Mouse (Mus musculus) cerebellum, postnatal 10 days (tissue): ENCODE results near the gene Fam102a.
"Not testable (repeated sequence)": the region's sequence is repeated elsewhere in the genome, so short reads cannot be mapped to it uniquely, and the experiment has no call there.

Source experiments
- DNase-seq, 2 experiments: peaks; one replicate each; pipeline ENCODE4 v3.0.0; 2021; ENCODE audit warnings: mixed read lengths in 2 of 2

Gene Fam102a

DNA sequence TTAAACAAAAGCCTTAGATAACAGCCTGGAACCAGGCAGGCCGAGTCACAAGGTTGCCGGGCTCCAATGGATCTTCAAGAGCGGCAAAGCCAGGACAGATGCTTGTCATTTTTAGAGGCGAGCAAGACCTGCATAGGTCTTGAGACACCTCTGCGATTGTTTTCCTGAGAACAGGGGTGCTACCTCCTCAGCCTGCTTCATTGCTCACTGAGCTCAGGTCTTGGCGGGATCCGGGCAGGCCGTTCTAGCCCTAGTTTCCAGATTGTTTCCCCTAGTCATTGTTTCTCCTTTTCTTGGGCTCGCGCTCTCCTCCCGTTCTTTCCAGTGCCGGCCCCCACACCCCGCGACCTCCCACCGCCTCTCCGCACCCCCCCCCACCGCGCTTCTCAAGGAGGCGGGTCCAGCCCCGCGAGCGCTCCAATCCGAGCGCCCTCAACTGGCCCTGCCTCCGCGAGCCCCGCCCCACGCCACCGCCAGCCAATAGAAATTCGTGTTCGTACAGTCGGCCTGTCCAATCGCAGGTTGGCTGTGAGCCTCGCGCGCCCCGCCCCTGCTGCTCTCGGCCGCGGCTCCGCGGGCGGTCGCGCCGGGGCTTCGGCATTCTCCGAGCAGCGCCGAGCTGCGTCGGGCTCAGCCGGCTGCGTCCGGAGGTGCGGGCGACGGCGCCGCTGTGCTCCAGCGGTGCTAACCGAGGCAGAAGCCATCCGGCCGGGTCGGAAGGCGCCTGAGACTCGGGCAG, at the start of gene Fam102a:
Gene Fam102a, plus strand, starts transcription at position 600 of the 739 bp plus-strand sequence.
- peak; percentile 100 for DNase-seq

- DNase-seq: no peak
Measured at GRCm38 (mm10) chr2:32485751-32486150, 49.4 kb upstream of the Fam102a start.

DNA sequence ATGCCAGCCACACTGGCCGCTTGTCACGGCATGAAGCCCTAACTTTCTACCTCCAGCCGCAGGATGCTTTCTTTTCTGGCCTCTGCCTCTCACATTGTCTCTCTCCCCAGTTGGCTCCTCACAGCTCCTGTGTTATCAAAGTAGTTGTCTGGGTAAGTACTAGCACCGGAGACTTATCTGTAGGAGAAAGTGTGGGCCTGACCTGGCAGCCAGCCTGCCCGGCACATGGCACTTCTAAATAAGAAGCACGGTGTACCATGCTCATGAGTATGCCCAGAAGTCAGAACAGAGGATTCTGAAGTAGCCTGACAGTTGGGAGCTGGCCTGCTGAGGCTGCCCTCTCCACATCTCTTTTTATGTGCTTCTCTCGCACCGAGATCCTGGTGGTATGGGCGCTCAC, 49.0 kb upstream of the Fam102a start:
- no peak for DNase-seq

DNA sequence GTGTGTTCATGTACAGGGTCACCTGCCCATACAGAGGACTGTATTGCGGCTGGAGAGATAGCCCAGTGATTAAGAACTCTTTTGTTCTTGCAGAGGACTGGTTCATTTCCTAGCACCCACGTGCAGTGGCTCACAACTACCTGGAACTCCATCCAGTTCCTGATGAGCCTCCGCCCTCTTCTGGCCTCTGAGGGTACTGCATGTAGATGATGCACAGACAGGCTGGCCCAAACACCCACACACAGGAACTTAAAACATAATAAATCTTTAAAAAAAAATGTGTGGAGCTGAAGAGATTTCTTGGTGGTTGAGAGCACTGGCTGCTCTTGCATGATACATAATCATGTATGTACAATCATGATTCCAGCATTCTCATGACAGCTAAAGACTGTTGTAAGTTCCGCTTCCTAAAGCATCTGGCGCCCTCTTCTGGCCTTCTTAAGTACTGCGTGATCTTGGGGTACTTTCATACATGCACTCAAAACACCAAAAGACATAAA, 48.0 kb upstream of the Fam102a start:
- peak; percentile 96 to 98 for DNase-seq

- peak; percentile 88 to 93 for DNase-seq
Measured at GRCm38 (mm10) chr2:32488679-32489078, 46.5 kb upstream of the Fam102a start.

GRCm38 (mm10) chr2:32490730-32491129, 44.4 kb upstream of the Fam102a start:
- not testable (repeated sequence) for DNase-seq

- DNase-seq: no peak
Measured at GRCm38 (mm10) chr2:32492661-32493060, 42.5 kb upstream of the Fam102a start.

GRCm38 (mm10) chr2:32493301-32493701, 41.8 kb upstream of the Fam102a start:
- no peak for DNase-seq

GRCm38 (mm10) chr2:32494522-32494921, 40.6 kb upstream of the Fam102a start:
- no peak for DNase-seq

GRCm38 (mm10) chr2:32495185-32495726, 39.9 kb upstream of the Fam102a start:
- no peak for DNase-seq

- DNase-seq: no peak
Measured at GRCm38 (mm10) chr2:32496190-32496589, 38.9 kb upstream of the Fam102a start.

- no peak for DNase-seq
Measured at GRCm38 (mm10) chr2:32499365-32499764, 35.8 kb upstream of the Fam102a start.

DNA sequence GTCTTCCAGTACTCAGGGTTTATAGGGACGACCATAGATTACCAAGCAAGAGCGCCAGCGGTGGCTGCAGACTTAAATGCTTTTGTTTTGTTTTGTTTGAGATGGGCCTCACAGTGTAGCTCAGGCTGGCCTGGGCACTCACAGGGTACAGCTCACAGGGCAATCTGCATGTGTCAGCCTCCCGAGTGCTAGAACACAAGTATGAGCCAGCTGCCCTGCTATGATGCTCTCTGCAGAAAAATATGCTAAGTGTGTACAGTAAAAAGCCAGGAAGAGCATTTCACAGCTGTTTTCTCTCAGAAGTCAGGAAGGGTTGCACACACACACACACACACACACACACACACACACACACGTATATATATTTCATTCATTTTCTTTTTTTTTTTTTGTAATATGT, 34.7 kb upstream of the Fam102a start:
- no peak for DNase-seq

DNA sequence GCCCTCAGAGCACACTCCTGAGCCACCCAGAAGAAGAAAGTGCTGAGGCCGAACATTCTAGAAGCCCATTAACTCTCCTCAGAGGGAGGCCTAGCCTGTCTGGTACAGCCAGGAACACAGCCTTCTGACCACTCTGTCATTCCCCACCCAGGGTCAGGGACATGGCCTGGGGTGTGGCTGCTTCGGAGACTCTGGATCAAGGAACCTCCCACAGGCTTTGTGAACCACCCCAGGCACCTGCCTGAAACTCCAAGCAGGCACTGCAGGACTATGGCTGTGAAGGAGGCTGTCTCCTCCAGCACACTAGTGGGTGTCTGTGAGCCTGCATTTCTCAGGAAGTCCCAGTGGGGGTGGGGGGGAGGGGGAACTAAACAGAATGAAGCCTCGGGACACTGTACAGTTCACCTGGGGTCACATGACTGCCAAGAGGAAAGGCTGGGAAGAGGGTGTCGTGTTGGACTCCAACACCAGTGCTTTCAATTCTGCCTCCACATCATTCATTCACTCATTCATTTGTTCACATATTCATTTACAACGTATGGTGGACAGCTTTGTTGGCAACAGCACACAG, 33.3 kb upstream of the Fam102a start:
- DNase-seq: no peak

DNA sequence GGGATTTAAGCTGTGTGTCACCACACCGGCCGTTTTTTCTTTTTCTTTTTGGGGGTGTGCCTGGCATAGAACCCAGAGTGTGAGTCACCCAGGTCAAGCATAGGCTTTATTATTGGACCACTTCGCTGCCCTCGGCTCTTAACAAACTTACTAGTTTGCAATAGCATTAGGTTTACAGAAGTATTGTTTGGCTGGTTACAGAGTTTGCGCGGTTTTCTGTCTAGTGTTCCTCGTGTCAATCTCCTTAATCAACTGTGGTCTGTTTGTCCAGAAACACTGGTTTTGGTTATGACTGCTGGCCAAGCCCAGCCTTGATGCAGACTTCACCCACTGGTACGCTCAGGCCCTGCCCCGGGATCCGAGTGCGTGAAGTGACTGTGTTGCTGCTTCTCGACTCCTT, 32.3 kb upstream of the Fam102a start:
- no peak for DNase-seq

- DNase-seq: no peak
Measured at GRCm38 (mm10) chr2:32503588-32503987, 31.5 kb upstream of the Fam102a start.

- peak in 1 of 2 experiments; percentile 21 for DNase-seq
Measured at GRCm38 (mm10) chr2:32505536-32505935, 29.6 kb upstream of the Fam102a start.

DNA sequence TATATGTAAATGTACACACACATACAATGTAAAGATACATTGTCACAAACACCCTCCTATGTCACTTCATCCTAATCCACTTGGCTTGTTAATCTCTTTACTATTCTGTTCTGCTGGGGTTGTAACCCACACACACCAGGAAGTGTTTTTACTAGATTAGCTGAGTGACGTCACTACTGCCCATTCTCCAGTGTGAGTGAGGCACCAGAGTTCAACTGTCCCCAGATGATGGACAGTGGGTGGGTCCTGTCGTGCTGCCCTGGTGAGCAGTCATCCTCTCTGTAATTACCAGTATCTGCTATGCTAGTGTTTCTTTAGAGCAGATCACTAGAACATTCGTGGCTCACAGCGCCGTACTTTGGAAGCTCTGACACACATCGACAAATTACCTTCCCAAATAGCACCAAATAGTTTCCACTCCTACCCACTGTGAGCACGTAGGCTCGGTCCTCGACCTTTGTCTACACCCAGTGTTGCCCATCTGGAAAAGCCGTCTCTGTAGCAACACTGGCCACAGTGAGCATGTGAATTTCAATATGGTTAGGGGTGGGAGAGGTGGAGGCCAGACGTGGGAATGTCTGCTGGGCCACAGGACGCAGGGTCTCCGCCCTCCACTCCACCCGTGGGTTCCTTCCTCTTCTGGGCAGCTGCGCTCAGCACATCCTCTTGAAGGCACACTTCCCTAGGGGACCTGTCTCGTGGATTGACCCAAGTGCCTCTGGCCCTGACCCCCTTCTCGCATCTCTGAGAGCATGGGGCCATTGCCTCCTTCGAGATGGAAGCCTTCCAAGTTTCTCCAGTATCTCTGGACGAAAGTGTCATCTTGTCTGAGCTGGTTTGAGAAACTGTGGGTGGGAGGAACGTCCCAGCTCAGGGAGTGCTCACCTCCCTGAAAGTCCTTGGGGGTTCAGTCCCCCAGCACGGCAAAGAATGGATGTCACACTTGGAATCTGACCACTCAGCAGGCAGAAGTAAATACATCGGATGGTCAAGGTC, 28.2 kb upstream of the Fam102a start:
- DNase-seq: no peak

- no peak for DNase-seq
Measured at GRCm38 (mm10) chr2:32507906-32508305, 27.2 kb upstream of the Fam102a start.

- DNase-seq: peak in 1 of 2 experiments; percentile 25
Measured at GRCm38 (mm10) chr2:32509287-32509686, 25.8 kb upstream of the Fam102a start.

- DNase-seq: no peak
Measured at GRCm38 (mm10) chr2:32509896-32510295, 25.2 kb upstream of the Fam102a start.

DNA sequence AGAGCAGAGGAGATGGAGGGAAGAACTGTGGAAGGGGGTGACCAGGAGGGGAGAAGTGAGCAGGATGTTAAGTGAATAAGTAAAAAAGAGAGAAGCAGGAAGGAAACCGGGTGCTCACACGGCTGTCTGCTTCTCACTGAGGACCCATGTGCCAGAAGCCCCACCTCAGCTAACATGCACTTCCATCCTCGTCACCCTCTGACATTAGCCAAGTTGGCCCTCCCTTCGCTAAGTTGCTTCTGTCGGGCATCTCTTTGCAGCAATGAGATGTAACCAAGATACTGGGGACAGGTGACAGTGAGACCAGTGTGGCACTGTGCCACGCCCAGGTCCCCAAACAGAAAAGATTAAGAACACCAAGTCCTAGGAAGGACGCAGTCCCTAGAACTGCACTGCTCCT, 22.5 kb upstream of the Fam102a start:
- no peak for DNase-seq

GRCm38 (mm10) chr2:32514335-32514734, 20.8 kb upstream of the Fam102a start:
- no peak for DNase-seq
